Mouse (Mus musculus) stomach, embryonic 16.5 days (tissue): ENCODE results near the gene Mag. TPM values are rescaled to one million over a fixed set of nuclear protein-coding genes. Genes with fewer than 3 reads are reported as not detected.
"Not testable (repeated sequence)": the region's sequence is repeated elsewhere in the genome, so short reads cannot be mapped to it uniquely, and the experiment has no call there.

Experiments used
- ATAC-seq: fragments of 200-750 bp; cut with Nextera tagmentation; 2 replicates; pipeline ENCODE4 v1.8.0; 2017; ENCODE audit warnings: moderate number of reproducible peaks, moderate TSS enrichment; ENCODE audit not compliant: insufficient read depth, low FRiP score
- H3K27ac ChIP-seq: fragments of 300-500 bp; sonication (generic); 2 replicates; pipeline ENCODE4 v1.5.1; 2014; ENCODE audit warnings: low read length
- H3K27me3 ChIP-seq: fragments of 300-500 bp; sonication (generic); 2 replicates; pipeline ENCODE4 v1.6.1; 2014; ENCODE audit warnings: low read length, control low read depth, mixed read lengths; ENCODE audit not compliant: control insufficient read depth, insufficient read depth
- H3K36me3 ChIP-seq: fragments of 300-500 bp; sonication (generic); 2 replicates; pipeline ENCODE4 v1.6.1; 2014; ENCODE audit warnings: low read length; ENCODE audit not compliant: control insufficient read depth, insufficient read depth
- H3K4me1 ChIP-seq: fragments of 300-500 bp; sonication (generic); 2 replicates; pipeline ENCODE4 v1.6.1; 2014; ENCODE audit warnings: low read length, control low read depth, mixed read lengths; ENCODE audit not compliant: control insufficient read depth, insufficient read depth
- H3K4me2 ChIP-seq: fragments of 300-500 bp; sonication (generic); 2 replicates; pipeline ENCODE4 v1.6.1; 2014; ENCODE audit warnings: low read depth, low read length, mixed read lengths
- H3K4me3 ChIP-seq: fragments of 300-500 bp; sonication (generic); replicated peaks from 2 replicates; pipeline ENCODE4 v1.5.1; 2014; ENCODE audit warnings: mild to moderate bottlenecking, low read length
- H3K9ac ChIP-seq: fragments of 300-500 bp; sonication (generic); 2 replicates; pipeline ENCODE4 v1.6.1; 2014; ENCODE audit warnings: low read length
- H3K9me3 ChIP-seq: fragments of 300-500 bp; sonication (generic); replicated peaks from 2 replicates; pipeline ENCODE4 v1.6.1; 2016; ENCODE audit warnings: low read length, control low read depth; ENCODE audit not compliant: control insufficient read depth
- WGBS: fragments of 180-500 bp; shearing (Covaris S2); extraction: QIAGEN DNeasy Blood & Tissue Kit; methylation state at CpG from one replicate; pipeline ENCODE4 v1.1.7; 2014; 5-methylcytosine and 5-hydroxymethylcytosine counted together
- polyA plus RNA-seq: library from polyadenylated mRNA; unstranded; fragments of >200 nt; fragmentation: Nextera tagmentation; extraction: Ambion mirVana; gene quantifications from 2 replicates; pipeline ENCODE4 v1.2.1, GENCODE M21; 2015

The Mag gene
- polyA plus RNA-seq, 1 experiment from 2014 or later: 0.35 TPM

GRCm38 (mm10) chr7:30944706-30945105 lies 30.0 kb upstream of the Mag start:
- H3K27me3 ChIP-seq, H3K36me3 ChIP-seq, ATAC-seq, H3K9ac ChIP-seq, H3K4me1 ChIP-seq, H3K27ac ChIP-seq, H3K4me2 ChIP-seq, H3K4me3 ChIP-seq, H3K9me3 ChIP-seq: not testable (repeated sequence)
- 56% methylated on average over 2 of the region's 2 CpGs for WGBS

- Histone ChIP-seq H3K4me3 (no peak within 1 kb of the TSS), H3K4me1 (no peaks in the 10 kb centered on the region), H3K27me3 (no peaks in the 10 kb centered on the region), H3K9me3 (no peaks in the 10 kb centered on the region), H3K9ac (no peak within 1 kb of the TSS), H3K4me2 (no peak within 1 kb of the TSS), H3K36me3 (peaks cover 4% of the 10 kb centered on the region; the same call in 1 of the 2 replicates), H3K27ac (no peak within 1 kb of the TSS)
- 54% methylated on average over 9 of the region's 9 CpGs for WGBS
- no peak for ATAC-seq
These were observed 29.4 kb upstream of the Mag start, which contains the start of gene Hamp for GRCm38 (mm10) chr7:30943909-30944635. Gene Hamp, minus strand, starts transcription at chr7:30944032.

- not testable (repeated sequence) for H3K4me1 ChIP-seq, H3K9ac ChIP-seq, H3K9me3 ChIP-seq, H3K4me3 ChIP-seq, H3K27me3 ChIP-seq, ATAC-seq, H3K27ac ChIP-seq, H3K36me3 ChIP-seq, H3K4me2 ChIP-seq
- WGBS: 37% methylated on average over 3 of the region's 3 CpGs
These were observed 27.7 kb upstream of the Mag start for GRCm38 (mm10) chr7:30942365-30942764.

- not testable (repeated sequence) for H3K4me3 ChIP-seq, ATAC-seq, H3K9me3 ChIP-seq, H3K4me1 ChIP-seq, H3K9ac ChIP-seq, H3K27ac ChIP-seq, H3K36me3 ChIP-seq, H3K27me3 ChIP-seq, H3K4me2 ChIP-seq
- 74% methylated on average over 1 of the region's 1 CpGs for WGBS
These were observed 25.4 kb upstream of the Mag start for GRCm38 (mm10) chr7:30940070-30940469.

GRCm38 (mm10) chr7:30935422-30936099 lies 20.9 kb upstream of the Mag start:
- H3K4me3 ChIP-seq, H3K27ac ChIP-seq, ATAC-seq, H3K9ac ChIP-seq, H3K9me3 ChIP-seq, H3K27me3 ChIP-seq, H3K36me3 ChIP-seq, H3K4me1 ChIP-seq, H3K4me2 ChIP-seq: not testable (repeated sequence)
- WGBS: 67% methylated on average over 6 of the region's 6 CpGs

GRCm38 (mm10) chr7:30924581-30924980 lies 9.9 kb upstream of the Mag start, which contains the start of gene Hamp2:
Gene Hamp2, minus strand, starts transcription at chr7:30924681.
- not testable (repeated sequence) for H3K36me3 ChIP-seq, H3K4me2 ChIP-seq, H3K4me1 ChIP-seq, H3K9me3 ChIP-seq, H3K27ac ChIP-seq, ATAC-seq, H3K27me3 ChIP-seq, H3K4me3 ChIP-seq, H3K9ac ChIP-seq
- WGBS: 77% methylated on average over 2 of the region's 2 CpGs

GRCm38 (mm10) chr7:30924071-30924470 lies 9.4 kb upstream of the Mag start:
- 43% methylated on average over 3 of the region's 3 CpGs for WGBS

GRCm38 (mm10) chr7:30922490-30922889 lies 7.8 kb upstream of the Mag start:
- H3K9ac ChIP-seq, H3K27me3 ChIP-seq, H3K4me1 ChIP-seq, ATAC-seq, H3K9me3 ChIP-seq, H3K36me3 ChIP-seq, H3K4me3 ChIP-seq, H3K4me2 ChIP-seq, H3K27ac ChIP-seq: not testable (repeated sequence)
- 44% methylated on average over 3 of the region's 3 CpGs for WGBS

More at GRCm38 (mm10) chr7:30924071-30924470, 9.4 kb upstream of the Mag start:
- H3K27me3 ChIP-seq: no peaks in the 10 kb centered on the region
- no peak overlapping the region for H3K9ac ChIP-seq
- H3K36me3 ChIP-seq: no peaks in the 10 kb centered on the region
- no peak for ATAC-seq
- H3K4me1 ChIP-seq: no peaks in the 10 kb centered on the region
- no peaks in the 10 kb centered on the region for H3K9me3 ChIP-seq
- H3K4me2 ChIP-seq: no peak overlapping the region
- H3K4me3 ChIP-seq: no peak overlapping the region
- no peak overlapping the region for H3K27ac ChIP-seq

GRCm38 (mm10) chr7:30920217-30920616 lies 5.5 kb upstream of the Mag start:
- H3K9me3 ChIP-seq: no peaks in the 10 kb centered on the region
- 54% methylated on average over 3 of the region's 3 CpGs for WGBS
- H3K36me3 ChIP-seq: no peaks in the 10 kb centered on the region
- H3K4me2 ChIP-seq: no peak overlapping the region
- H3K27me3 ChIP-seq: no peaks in the 10 kb centered on the region
- H3K9ac ChIP-seq: no peak overlapping the region
- no peaks in the 10 kb centered on the region for H3K4me1 ChIP-seq
- no peak overlapping the region for H3K27ac ChIP-seq
- no peak overlapping the region for H3K4me3 ChIP-seq
- no peak for ATAC-seq
